Mouse (Mus musculus) liver, embryonic 14.5 days (tissue): ENCODE data around the gene Acvr1.

Source experiments
- CTCF ChIP-seq: IDR thresholded peaks from 2 replicates; pipeline ENCODE4 v1.5.1; 2016; ENCODE audit warnings: antibody characterized with exemption, low read depth, control low read depth
- EP300 ChIP-seq: IDR thresholded peaks from 2 replicates; pipeline ENCODE4 v1.6.1; 2016; ENCODE audit warnings: antibody characterized with exemption, low read depth

DNA sequence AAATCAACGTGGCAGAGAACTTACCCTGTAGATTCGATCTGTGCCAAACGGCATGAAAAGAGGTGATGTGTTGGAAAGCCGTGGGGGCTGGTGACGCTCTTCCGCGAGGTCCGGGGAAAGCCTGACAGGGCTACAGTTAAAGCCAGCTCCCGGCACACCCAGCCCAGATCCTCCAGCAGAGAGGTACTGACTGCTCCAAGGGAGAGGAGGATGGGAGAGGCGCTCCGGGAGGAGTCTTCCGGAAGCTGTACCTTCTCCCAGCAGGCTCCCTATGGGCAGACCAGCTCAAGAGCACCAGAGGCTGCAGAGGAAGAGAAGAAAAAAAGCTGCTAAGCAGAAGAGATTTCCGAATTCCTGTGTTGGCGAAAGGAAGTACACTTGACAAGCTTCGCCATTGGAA is 51.0 kb downstream of the Acvr1 start:
- TF ChIP-seq CTCF (no peak), EP300 (no peak)
